Mouse (Mus musculus) hindbrain, embryonic 10.5 days (tissue): ENCODE measurements at regions not wholly inside any gene's neighbourhood (a gene's known extent, or its start where the extent isn't known, plus 50 kb on each side); places are given as distances from the start of the nearest gene placed in this dataset.
"Not testable (repeated sequence)": the region's sequence is repeated elsewhere in the genome, so short reads cannot be mapped to it uniquely, and the experiment has no call there.

ENCODE experiments used
- DNase-seq: peaks from one replicate; pipeline ENCODE4 v3.0.0-alpha.2; 2017; ENCODE audit warnings: low spot score
- H3K27ac ChIP-seq: fragments of 300-500 bp; sonication (generic); 2 replicates; pipeline ENCODE4 v1.5.1; 2016; ENCODE audit warnings: mild to moderate bottlenecking, moderate library complexity
- H3K27me3 ChIP-seq: fragments of 300-500 bp; sonication (generic); 2 replicates; pipeline ENCODE4 v1.6.1; 2016; ENCODE audit warnings: mild to moderate bottlenecking; ENCODE audit not compliant: poor library complexity, insufficient read depth, severe bottlenecking
- H3K36me3 ChIP-seq: fragments of 300-500 bp; sonication (generic); 2 replicates; pipeline ENCODE4 v1.6.1; 2016; ENCODE audit warnings: mild to moderate bottlenecking, moderate library complexity
- H3K4me1 ChIP-seq: fragments of 300-500 bp; sonication (generic); replicated peaks from 2 replicates; pipeline ENCODE4 v1.6.1; 2016; ENCODE audit warnings: mild to moderate bottlenecking
- H3K4me3 ChIP-seq: fragments of 300-500 bp; sonication (generic); 2 replicates; pipeline ENCODE4 v1.5.1; 2016; ENCODE audit warnings: mild to moderate bottlenecking, moderate library complexity
- H3K9me3 ChIP-seq: fragments of 300-500 bp; sonication (generic); 2 replicates; pipeline ENCODE4 v1.6.1; 2016; ENCODE audit warnings: mild to moderate bottlenecking, moderate library complexity
- WGBS: fragments of 180-500 bp; shearing (Covaris S2); methylation state at CpG from one replicate; pipeline ENCODE4 v1.1.7; 2016; 5-methylcytosine and 5-hydroxymethylcytosine counted together

DNA sequence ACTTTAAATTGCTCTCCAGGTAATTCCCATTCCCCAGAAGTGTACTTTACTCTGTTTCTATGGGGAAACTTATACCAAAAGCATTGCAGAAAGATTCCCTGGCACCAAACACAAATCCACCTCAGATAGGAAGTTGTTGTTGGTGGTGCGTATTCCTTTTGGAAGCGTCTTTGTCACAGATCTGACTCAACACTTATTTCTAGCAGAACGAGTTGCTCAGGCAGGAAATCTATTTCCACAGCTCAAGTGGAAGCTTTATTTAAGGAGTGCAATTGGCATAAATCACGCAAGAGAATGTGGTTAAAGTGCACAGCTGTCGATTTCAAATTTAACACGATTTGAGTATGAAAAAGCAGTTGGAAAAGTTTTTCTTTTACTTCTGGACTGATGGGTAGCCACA, 436.9 kb upstream of the Ghitm start:
- WGBS: 90% methylated on average over 6 of the region's 6 CpGs
- DNase-seq: no peak
- no peak overlapping the region for H3K27ac ChIP-seq
- H3K4me3 ChIP-seq: no peak overlapping the region
- no peaks in the 10 kb centered on the region for H3K36me3 ChIP-seq
- H3K4me1 ChIP-seq: no peaks in the 10 kb centered on the region
- peaks cover 3% of the 10 kb centered on the region; the same call in 1 of the 2 replicates for H3K9me3 ChIP-seq
- no peaks in the 10 kb centered on the region for H3K27me3 ChIP-seq

DNA sequence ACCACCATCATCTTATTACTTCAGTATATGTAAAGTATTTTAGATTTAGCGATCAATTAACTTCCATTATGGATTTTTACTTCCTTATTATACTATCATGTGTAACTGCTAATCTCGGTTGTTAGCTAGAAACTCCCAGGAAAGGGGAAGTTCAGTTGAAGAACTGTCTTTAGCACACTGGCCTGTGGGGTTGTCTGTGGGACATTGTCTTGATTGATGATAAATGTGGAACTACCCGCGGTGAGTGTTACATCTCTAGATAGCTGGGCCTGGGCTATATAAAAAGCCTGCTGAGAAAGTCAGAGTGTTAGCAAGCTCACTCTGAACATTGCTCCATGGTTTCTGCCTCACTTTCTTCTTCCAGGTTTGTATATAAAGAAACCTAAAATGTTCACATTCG, 423.2 kb upstream of the Ghitm start:
- H3K4me3 ChIP-seq: no peak overlapping the region
- no peak for DNase-seq
- H3K27ac ChIP-seq: no peak overlapping the region
- no peaks in the 10 kb centered on the region for H3K27me3 ChIP-seq
- no peaks in the 10 kb centered on the region for H3K4me1 ChIP-seq
- WGBS: 89% methylated on average over 5 of the region's 5 CpGs
- H3K9me3 ChIP-seq: no peaks in the 10 kb centered on the region
- H3K36me3 ChIP-seq: no peaks in the 10 kb centered on the region

DNA sequence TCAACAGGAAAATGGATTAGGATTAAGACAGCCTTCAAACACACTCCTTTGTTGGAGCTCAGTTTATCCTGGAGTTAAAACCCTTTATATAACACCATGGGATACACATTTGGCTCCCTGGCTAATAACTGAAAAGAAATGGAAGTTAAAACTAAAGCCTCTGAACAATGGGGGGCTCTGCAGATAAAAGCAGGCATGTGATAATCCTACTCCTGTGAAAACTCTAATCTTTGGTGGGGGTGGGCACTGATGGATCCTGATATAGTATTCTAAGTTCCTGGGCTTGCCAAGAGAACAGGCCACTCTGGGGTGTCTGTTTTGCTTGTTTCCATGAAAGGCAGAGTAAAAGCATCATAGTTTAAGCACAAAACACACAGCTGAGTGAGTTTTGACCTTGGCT, 388.5 kb upstream of the Ghitm start:
- DNase-seq: no peak

DNA sequence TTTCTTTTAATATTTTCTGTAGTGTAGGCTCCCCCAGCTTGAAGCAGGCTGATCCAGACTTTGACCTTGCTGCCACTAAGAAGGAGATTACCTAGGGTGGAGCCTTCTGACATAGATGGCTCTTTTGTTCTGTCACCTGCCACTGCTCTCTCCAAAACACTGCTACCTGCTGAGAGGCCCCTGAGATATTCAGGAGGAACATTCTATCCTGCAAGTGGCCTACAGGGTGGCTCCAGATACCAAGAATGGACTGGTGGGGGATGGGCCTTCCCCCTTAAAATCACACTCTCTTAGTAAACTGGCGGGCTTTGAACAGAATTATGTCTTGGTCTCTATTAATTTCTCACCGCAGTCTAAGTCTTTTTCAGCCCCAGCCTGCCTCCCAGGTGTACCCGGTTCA, 385.6 kb upstream of the Ghitm start:
- not testable (repeated sequence) for H3K36me3 ChIP-seq, H3K9me3 ChIP-seq, H3K27ac ChIP-seq, H3K4me1 ChIP-seq, H3K4me3 ChIP-seq, DNase-seq, H3K27me3 ChIP-seq
- WGBS: 84% methylated on average over 3 of the region's 3 CpGs

More for the DNA sequence above, 388.5 kb upstream of the Ghitm start:
- no peaks in the 10 kb centered on the region for H3K9me3 ChIP-seq
- H3K27ac ChIP-seq: no peak overlapping the region
- H3K4me3 ChIP-seq: no peak overlapping the region
- no peaks in the 10 kb centered on the region for H3K27me3 ChIP-seq
- no peaks in the 10 kb centered on the region for H3K36me3 ChIP-seq
- no peaks in the 10 kb centered on the region for H3K4me1 ChIP-seq

DNA sequence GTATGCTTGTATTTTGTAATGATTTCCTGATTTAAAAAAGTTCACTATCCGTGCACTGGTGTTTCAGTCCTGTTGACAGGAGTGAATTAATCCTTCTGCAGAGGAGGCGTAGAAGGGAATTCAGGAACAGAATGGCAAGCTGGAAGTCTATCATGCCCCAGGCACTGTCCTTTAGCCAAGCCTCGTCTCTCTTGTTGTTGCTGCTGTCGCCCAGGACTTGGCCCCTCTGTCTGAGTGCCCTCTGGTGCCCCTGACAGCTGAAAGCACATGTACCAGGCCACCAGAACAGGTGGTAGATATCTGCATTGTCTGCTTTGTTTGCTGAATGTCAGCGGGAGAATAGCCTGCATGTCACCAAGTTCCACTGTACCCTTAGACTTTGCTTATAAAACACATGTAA, 370.2 kb upstream of the Ghitm start:
- Histone ChIP-seq H3K9me3 (no peaks in the 10 kb centered on the region), H3K4me1 (no peaks in the 10 kb centered on the region), H3K4me3 (no peak overlapping the region), H3K27ac (no peak overlapping the region), H3K27me3 (no peaks in the 10 kb centered on the region), H3K36me3 (no peaks in the 10 kb centered on the region)
- DNase-seq: no peak
- WGBS: 75% methylated on average over 5 of the region's 5 CpGs

DNA sequence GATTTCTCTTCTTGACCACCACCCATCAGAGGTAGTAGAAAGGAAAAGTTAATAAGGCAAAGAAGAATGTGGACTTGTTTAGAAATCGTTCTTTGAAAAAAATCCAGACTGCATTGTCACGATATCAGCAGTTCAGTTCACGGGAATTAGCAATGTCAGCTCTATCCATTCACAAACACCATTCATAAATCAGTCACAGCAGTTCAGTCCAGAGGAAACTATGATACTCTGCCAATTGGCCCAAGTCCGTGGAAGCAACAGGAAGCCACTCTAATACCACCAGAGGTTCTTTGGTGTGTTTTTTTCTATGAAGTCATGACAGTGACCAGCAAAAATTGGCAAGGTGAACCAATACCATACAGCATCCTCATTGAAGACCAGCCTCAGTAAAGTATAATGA, 355.6 kb upstream of the Ghitm start:
- Histone ChIP-seq H3K27me3 (no peaks in the 10 kb centered on the region), H3K4me1 (no peaks in the 10 kb centered on the region), H3K4me3 (no peak overlapping the region), H3K27ac (no peak overlapping the region), H3K36me3 (no peaks in the 10 kb centered on the region), H3K9me3 (no peaks in the 10 kb centered on the region)
- no peak for DNase-seq
- WGBS: 65% methylated on average over 4 of the region's 4 CpGs

DNA sequence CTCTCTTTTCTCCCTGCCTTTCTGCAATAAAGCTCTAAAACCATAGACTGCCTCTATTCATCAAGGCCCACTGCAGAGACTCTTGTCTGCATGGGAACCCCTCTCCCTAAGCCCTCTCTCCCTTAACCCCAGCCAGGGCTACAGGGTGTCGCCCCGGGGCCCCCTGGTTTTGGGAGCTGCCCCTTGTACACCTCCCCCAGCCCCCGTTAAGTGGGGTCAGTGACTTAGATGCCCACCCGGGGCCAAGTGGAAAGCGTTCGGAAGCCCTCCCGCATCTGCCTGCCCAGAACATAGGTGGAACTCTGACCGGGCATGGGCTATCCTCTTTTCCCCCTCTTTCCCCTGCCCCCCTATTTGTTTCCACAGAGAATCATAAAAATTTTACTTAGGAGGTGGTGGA, 350.2 kb upstream of the Ghitm start:
- no peak overlapping the region for H3K27ac ChIP-seq
- H3K4me3 ChIP-seq: no peak overlapping the region
- no peak for DNase-seq
- no peaks in the 10 kb centered on the region for H3K36me3 ChIP-seq
- no peaks in the 10 kb centered on the region for H3K9me3 ChIP-seq
- no peaks in the 10 kb centered on the region for H3K27me3 ChIP-seq
- 95% methylated on average over 8 of the region's 8 CpGs for WGBS
- no peaks in the 10 kb centered on the region for H3K4me1 ChIP-seq

DNA sequence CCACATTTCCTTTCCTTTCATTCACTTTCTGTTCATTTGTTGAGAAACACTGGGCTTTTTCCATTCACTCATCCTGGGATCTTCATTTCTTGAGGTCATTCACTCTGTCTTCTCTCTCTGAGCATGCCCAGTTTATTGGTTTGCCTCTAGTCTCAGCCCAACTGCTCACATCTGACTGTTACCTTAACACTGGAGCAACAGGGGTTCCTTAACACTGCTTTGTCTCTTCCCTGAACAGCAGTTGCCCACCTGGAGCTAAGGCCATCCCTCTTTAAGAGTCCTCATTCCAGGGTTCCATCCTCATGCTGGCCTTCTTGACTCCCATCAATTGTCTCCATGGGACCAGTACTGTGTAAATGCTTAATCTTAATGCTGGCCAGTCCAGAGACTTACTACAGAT, 342.5 kb upstream of the Ghitm start:
- no peak overlapping the region for H3K27ac ChIP-seq

DNA sequence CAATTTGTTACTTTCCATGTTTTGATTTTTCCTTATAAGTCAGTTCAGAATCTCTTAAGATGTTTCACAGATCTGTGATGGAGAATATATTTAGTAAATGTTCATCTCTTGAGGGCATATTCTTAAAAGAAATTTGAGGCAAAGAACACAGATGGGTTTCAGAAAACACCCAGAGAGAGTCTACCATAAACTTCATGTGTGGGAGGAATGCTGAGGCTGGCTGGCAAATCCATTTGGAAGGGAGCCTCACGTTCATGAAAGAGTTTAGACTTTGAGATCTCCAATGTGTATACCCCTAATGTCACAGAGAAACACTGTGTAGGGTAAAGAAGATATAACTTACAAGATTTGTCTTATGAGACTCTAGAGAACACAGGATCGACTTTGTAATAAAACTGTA, 333.6 kb upstream of the Ghitm start:
- 72% methylated on average over 2 of the region's 2 CpGs for WGBS
- Histone ChIP-seq H3K36me3 (no peaks in the 10 kb centered on the region), H3K4me3 (no peak overlapping the region), H3K27me3 (no peaks in the 10 kb centered on the region), H3K27ac (no peak overlapping the region), H3K9me3 (no peaks in the 10 kb centered on the region), H3K4me1 (no peaks in the 10 kb centered on the region)
- no peak for DNase-seq

More for the DNA sequence above, 342.5 kb upstream of the Ghitm start:
- Histone ChIP-seq H3K27me3 (no peaks in the 10 kb centered on the region), H3K9me3 (no peaks in the 10 kb centered on the region), H3K36me3 (no peaks in the 10 kb centered on the region), H3K4me3 (no peak overlapping the region), H3K4me1 (no peaks in the 10 kb centered on the region)
- DNase-seq: no peak

DNA sequence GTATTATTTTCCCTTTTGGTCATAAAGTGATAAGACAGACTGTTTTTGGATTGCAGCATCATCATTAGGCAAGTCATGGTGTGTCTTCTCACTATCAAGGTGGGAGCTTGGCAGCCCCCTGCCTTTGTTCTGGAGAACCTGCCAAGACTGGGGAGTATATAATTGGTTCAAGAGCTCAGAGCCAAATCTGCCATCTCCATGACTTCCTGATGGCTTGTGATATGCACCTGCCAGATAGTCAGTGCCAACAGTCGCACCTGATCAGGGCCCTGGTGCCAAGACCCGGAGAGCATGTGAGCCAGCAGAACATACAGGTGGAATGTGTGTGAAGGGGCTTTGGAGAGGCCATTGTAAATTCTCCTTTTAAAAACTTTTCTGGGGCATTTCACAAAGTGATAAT, 305.8 kb upstream of the Ghitm start:
- no peaks in the 10 kb centered on the region for H3K36me3 ChIP-seq
- H3K27ac ChIP-seq: no peak overlapping the region
- no peak for DNase-seq
- no peaks in the 10 kb centered on the region for H3K27me3 ChIP-seq
- H3K4me3 ChIP-seq: no peak overlapping the region
- no peaks in the 10 kb centered on the region for H3K9me3 ChIP-seq
- H3K4me1 ChIP-seq: no peaks in the 10 kb centered on the region
- WGBS: 83% methylated on average over 2 of the region's 2 CpGs

DNA sequence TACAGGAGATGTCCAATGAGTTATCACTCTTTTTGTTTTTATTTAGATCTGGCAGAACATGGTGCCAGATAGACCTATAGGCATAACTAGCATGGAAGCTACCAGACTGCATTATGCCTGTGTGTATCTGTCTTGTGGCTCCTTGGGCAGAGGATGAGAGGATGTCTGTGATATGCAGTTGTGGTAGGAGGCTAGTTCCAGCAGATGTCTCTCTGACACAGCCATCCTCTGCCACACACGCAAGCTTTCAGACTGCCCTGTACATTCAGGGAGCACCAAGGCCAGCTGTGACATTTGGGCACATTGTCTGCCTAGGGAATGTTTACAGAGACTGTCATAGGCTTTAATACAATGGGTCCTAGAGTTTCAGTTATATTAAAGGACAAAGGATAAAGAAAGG, 295.6 kb upstream of the Ghitm start:
- DNase-seq: no peak
- no peaks in the 10 kb centered on the region for H3K27me3 ChIP-seq
- no peaks in the 10 kb centered on the region for H3K4me1 ChIP-seq
- no peak overlapping the region for H3K27ac ChIP-seq
- H3K36me3 ChIP-seq: no peaks in the 10 kb centered on the region
- WGBS: 83% methylated on average over 1 of the region's 1 CpGs
- no peaks in the 10 kb centered on the region for H3K9me3 ChIP-seq
- no peak overlapping the region for H3K4me3 ChIP-seq

DNA sequence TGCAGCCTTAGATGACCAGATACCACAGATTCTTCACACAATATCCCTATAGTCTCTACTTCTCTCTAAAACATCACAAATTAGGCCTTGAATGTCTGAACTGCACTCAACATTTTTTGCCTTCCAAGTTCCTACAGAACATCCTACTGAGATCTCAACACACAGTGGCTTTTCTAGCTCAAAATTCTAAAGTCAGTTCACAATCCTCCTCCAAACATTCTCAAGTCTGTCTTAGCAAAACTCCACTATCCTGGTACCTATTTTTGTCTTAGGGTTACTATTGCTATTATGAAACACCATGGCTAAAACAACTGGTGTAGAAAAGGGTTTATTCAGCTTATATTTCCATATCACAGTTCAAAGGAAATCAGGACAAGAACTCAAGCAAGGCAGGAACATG, 290.4 kb upstream of the Ghitm start:
- no peak overlapping the region for H3K4me3 ChIP-seq
- no peaks in the 10 kb centered on the region for H3K9me3 ChIP-seq
- H3K27ac ChIP-seq: no peak overlapping the region
- H3K4me1 ChIP-seq: no peaks in the 10 kb centered on the region
- no peak for DNase-seq
- H3K36me3 ChIP-seq: no peaks in the 10 kb centered on the region
- no peaks in the 10 kb centered on the region for H3K27me3 ChIP-seq

DNA sequence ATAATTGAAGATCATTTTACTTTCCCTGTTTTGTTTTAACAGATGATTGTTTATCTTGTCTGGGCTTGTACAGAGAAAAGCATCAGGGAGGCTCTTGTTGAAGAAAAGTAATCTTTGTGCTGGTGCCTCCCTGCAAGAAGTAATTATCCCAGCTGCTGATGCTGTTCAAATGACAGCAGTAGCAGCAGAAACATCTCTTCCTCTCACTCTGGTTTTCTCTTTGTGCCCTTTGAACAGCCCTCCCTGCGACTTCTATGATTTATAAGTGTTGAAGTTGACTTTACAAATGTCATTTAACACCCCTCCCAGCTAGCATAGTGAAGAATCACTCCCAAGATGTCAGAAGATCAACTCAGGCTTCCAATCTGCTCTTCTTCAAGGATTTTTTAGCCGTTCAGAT, 286.5 kb upstream of the Ghitm start:
- Histone ChIP-seq H3K36me3 (no peaks in the 10 kb centered on the region), H3K27me3 (no peaks in the 10 kb centered on the region), H3K4me3 (no peak overlapping the region), H3K9me3 (no peaks in the 10 kb centered on the region), H3K27ac (no peak overlapping the region), H3K4me1 (no peaks in the 10 kb centered on the region)
- 63% methylated on average over 2 of the region's 2 CpGs for WGBS
- no peak for DNase-seq

DNA sequence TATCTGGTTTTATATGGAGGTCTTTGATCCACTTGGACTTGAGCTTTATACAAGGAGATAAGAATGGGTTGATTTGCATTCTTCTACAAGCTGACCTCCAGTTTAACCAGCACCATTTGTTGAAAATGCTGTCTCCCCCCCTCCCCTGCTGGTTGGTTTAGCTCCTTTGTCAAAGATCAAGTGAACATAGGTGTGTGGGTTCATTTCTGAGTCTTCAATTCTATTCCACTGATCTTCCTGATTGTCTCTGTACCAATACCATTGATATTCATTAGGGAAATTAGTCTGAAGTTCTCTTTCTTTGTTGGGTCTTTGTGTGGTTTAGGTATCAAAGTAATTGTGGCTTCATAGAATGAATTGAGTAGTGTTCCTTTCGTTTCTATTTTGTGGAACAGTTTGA, 277.5 kb upstream of the Ghitm start:
- not testable (repeated sequence) for H3K27me3 ChIP-seq, H3K27ac ChIP-seq, DNase-seq, H3K4me3 ChIP-seq, H3K4me1 ChIP-seq, H3K9me3 ChIP-seq, H3K36me3 ChIP-seq
- 50% methylated on average over 1 of the region's 1 CpGs for WGBS
